Mouse (Mus musculus): ENCODE data around the gene Gm10644. TPM values are rescaled to one million over a fixed set of nuclear protein-coding genes. Genes with fewer than 3 reads are reported as not detected.

Gene Gm10644
- polyA plus RNA-seq, 1 experiment from 2014 or later = 0.86 TPM

- peak overlapping the region; percentile 66; the same call in 1 of the 2 replicates for H3K9ac ChIP-seq
Measured at GRCm38 (mm10) chr8:83956789-83957188, 1.8 kb upstream of the Gm10644 start.

DNA sequence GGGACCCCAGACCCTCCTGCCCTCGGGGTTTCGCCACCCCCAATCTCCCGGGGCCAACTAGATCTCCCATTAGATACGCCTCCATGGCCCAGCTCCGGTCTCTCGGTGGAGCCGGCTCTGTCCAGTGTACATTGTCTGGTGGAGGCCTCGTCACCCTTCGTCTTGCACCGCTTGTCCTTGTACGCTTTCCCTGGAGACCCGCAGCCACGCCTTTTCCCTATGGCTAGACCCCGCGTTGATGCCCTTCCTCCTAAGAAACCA is 883 bp upstream of the Gm10644 start:
- peak overlapping the region; percentile 79 for H3K4me3 ChIP-seq
- H3K4me2 ChIP-seq = peak overlapping the region; percentile 94
- peaks cover 19% of the 10 kb centered on the region for H3K4me1 ChIP-seq
- no peaks in the 10 kb centered on the region for H3K27me3 ChIP-seq
- under 1% methylated on average over 15 of the region's 15 CpGs for WGBS
- peak overlapping the region; percentile 66 for H3K9ac ChIP-seq
- 0 out of 2 replicates have a peak overlapping the region, but pooled peaks have one; percentile 7 for H3K27ac ChIP-seq
- no peaks in the 10 kb centered on the region for H3K9me3 ChIP-seq
- ATAC-seq (ENCODE audit: borderline replicate concordance, extremely low read depth, low FRiP score, low TSS enrichment) = no peak
- 0 out of 2 replicates have a peak, but pooled peaks cover 3% of the 10 kb centered on the region for H3K36me3 ChIP-seq

More at GRCm38 (mm10) chr8:83956789-83957188, 1.8 kb upstream of the Gm10644 start:
- H3K4me1 ChIP-seq = peaks cover 19% of the 10 kb centered on the region
- no peak for ATAC-seq (ENCODE audit: borderline replicate concordance, extremely low read depth, low FRiP score, low TSS enrichment)
- no peaks in the 10 kb centered on the region for H3K27me3 ChIP-seq
- H3K9me3 ChIP-seq = no peaks in the 10 kb centered on the region
- peak overlapping the region; percentile 94 for H3K4me2 ChIP-seq
- 0 out of 2 replicates have a peak, but pooled peaks cover 3% of the 10 kb centered on the region for H3K36me3 ChIP-seq
- H3K27ac ChIP-seq = no peak overlapping the region
- H3K4me3 ChIP-seq = peak overlapping the region; percentile 79
- 8% methylated on average over 1 of the region's 1 CpGs for WGBS

- peak overlapping the region; percentile 79 for H3K4me3 ChIP-seq
- H3K27me3 ChIP-seq = no peaks in the 10 kb centered on the region
- no peaks in the 10 kb centered on the region for H3K9me3 ChIP-seq
- peak overlapping the region; percentile 53 for H3K9ac ChIP-seq
- peaks cover 19% of the 10 kb centered on the region for H3K4me1 ChIP-seq
- 3% methylated on average over 14 of the region's 14 CpGs for WGBS
- peak overlapping the region; percentile 16 for H3K27ac ChIP-seq
- 0 out of 2 replicates have a peak, but pooled peaks cover 2% of the 10 kb centered on the region for H3K36me3 ChIP-seq
- H3K4me2 ChIP-seq = peak overlapping the region; percentile 70
- no peak for ATAC-seq (ENCODE audit: borderline replicate concordance, extremely low read depth, low FRiP score, low TSS enrichment)
Measured at GRCm38 (mm10) chr8:83954749-83955105, 278 bp downstream of the Gm10644 start.

GRCm38 (mm10) chr8:83945540-83945939 is 9.5 kb downstream of the Gm10644 start:
- Histone ChIP-seq H3K4me1 (no peaks in the 10 kb centered on the region), H3K4me3 (no peak overlapping the region), H3K27me3 (no peaks in the 10 kb centered on the region), H3K9me3 (no peaks in the 10 kb centered on the region), H3K4me2 (no peak overlapping the region), H3K36me3 (no peaks in the 10 kb centered on the region), H3K9ac (no peak overlapping the region), H3K27ac (no peak overlapping the region)
- WGBS = 53% methylated on average over 3 of the region's 3 CpGs
- ATAC-seq (ENCODE audit: borderline replicate concordance, extremely low read depth, low FRiP score, low TSS enrichment) = no peak

DNA sequence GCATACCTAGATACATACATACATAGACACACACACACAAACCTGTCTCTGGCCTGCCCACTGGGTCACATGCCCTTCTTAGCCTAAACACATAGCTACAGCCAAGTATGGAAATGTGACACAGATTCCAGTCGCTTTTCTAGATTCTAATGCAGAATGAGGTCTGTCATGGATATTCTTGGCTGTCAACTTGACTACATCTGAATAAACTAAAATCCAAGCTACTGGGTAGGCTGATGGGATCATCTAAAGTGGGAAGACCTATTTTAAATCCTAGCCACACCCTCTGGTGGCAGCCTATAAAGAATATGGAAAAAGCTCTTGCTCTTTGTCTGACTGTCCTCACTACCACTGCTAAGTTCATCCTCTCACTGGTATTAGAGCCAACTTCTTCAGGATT is 12.6 kb downstream of the Gm10644 start:
- Histone ChIP-seq H3K9ac (no peak overlapping the region), H3K4me1 (no peaks in the 10 kb centered on the region), H3K36me3 (peaks cover 20% of the 10 kb centered on the region), H3K27me3 (no peaks in the 10 kb centered on the region), H3K4me2 (no peak overlapping the region), H3K4me3 (no peak overlapping the region), H3K27ac (no peak overlapping the region), H3K9me3 (no peaks in the 10 kb centered on the region)
- no peak for ATAC-seq (ENCODE audit: borderline replicate concordance, extremely low read depth, low FRiP score, low TSS enrichment)
- 79% methylated on average over 1 of the region's 1 CpGs for WGBS

- no peaks in the 10 kb centered on the region for H3K9me3 ChIP-seq
- no peaks in the 10 kb centered on the region for H3K27me3 ChIP-seq
- no peak overlapping the region for H3K27ac ChIP-seq
- peaks cover 33% of the 10 kb centered on the region for H3K36me3 ChIP-seq
- no peak overlapping the region for H3K9ac ChIP-seq
- no peak for ATAC-seq (ENCODE audit: borderline replicate concordance, extremely low read depth, low FRiP score, low TSS enrichment)
- no peaks in the 10 kb centered on the region for H3K4me1 ChIP-seq
- H3K4me3 ChIP-seq = no peak overlapping the region
- H3K4me2 ChIP-seq = no peak overlapping the region
- WGBS = 81% methylated on average over 6 of the region's 6 CpGs
Measured at GRCm38 (mm10) chr8:83941066-83941677, 13.8 kb downstream of the Gm10644 start.

DNA sequence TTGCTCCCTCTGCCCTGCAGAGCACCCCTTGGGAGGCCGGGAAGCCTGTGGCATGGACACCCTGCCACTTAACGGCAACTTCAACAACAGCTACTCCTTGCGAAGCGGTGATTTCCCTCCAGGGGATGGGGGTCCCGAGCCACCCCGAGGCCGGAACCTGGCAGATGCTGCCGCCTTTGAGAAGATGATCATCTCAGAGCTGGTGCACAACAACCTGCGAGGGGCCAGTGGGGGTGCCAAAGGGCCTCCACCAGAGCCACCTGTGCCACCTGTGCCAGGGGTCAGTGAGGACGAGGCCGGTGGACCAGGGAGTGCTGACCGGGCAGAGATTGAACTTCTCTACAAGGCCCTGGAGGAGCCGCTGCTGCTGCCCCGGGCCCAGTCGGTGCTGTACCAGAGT is 16.7 kb downstream of the Gm10644 start:
- Histone ChIP-seq H3K4me2 (no peak overlapping the region), H3K4me3 (no peak overlapping the region), H3K4me1 (no peaks in the 10 kb centered on the region), H3K27me3 (no peaks in the 10 kb centered on the region), H3K9me3 (no peaks in the 10 kb centered on the region), H3K36me3 (peaks cover 61% of the 10 kb centered on the region), H3K27ac (no peak overlapping the region), H3K9ac (no peak overlapping the region)
- WGBS = 92% methylated on average over 15 of the region's 15 CpGs
- no peak for ATAC-seq (ENCODE audit: borderline replicate concordance, extremely low read depth, low FRiP score, low TSS enrichment)

DNA sequence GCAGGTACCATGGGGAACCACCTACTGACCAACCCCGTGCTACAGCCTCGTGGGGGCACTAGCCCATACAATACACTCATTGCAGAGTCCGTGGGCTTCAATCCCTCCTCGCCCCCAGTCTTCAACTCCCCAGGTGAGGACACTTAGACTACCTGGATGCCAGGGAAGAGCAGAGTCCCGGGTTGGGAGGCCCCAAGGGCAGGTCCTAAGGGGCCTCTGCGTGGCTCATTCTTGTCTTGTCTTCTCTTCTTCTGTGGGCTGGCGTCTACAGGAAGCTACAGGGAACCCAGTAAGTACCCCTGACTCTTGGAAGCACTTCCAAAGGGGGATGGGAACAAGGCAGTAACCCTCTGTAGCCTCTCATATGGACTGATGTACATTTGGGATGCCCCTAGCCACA is 17.4 kb downstream of the Gm10644 start:
- Histone ChIP-seq H3K4me1 (no peaks in the 10 kb centered on the region), H3K4me2 (no peak overlapping the region), H3K4me3 (no peak overlapping the region), H3K9me3 (no peaks in the 10 kb centered on the region), H3K9ac (no peak overlapping the region), H3K27me3 (no peaks in the 10 kb centered on the region), H3K36me3 (peaks cover 68% of the 10 kb centered on the region), H3K27ac (no peak overlapping the region)
- 89% methylated on average over 7 of the region's 7 CpGs for WGBS
- no peak for ATAC-seq (ENCODE audit: borderline replicate concordance, extremely low read depth, low FRiP score, low TSS enrichment)

GRCm38 (mm10) chr8:83935435-83935834 is 19.6 kb downstream of the Gm10644 start:
- H3K4me1 ChIP-seq = no peaks in the 10 kb centered on the region
- no peak overlapping the region for H3K4me2 ChIP-seq
- no peaks in the 10 kb centered on the region for H3K27me3 ChIP-seq
- peaks cover 89% of the 10 kb centered on the region for H3K36me3 ChIP-seq
- no peak overlapping the region for H3K27ac ChIP-seq
- no peak overlapping the region for H3K9ac ChIP-seq
- no peak for ATAC-seq (ENCODE audit: borderline replicate concordance, extremely low read depth, low FRiP score, low TSS enrichment)
- H3K9me3 ChIP-seq = no peaks in the 10 kb centered on the region
- no peak overlapping the region for H3K4me3 ChIP-seq
- WGBS = 87% methylated on average over 8 of the region's 8 CpGs

DNA sequence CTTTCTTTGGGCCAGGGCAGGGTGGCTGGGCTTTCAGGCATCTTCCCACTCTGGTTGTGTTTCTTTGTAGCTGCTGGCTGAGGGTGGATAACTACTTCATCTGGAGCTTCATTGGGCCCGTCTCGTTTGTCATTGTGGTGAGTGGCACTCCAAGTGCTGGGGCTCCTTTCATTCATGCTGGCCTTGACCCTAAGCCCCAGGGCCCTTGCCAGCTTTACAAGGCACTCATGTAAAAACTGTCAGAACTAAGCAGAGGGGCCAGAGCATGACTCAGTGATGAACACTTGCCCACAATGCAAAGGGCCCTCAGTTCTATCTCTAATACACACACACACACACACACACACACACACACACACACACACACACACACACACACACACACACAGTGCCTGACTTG is 20.0 kb downstream of the Gm10644 start:
- peaks cover 90% of the 10 kb centered on the region for H3K36me3 ChIP-seq
- no peak overlapping the region for H3K4me3 ChIP-seq

DNA sequence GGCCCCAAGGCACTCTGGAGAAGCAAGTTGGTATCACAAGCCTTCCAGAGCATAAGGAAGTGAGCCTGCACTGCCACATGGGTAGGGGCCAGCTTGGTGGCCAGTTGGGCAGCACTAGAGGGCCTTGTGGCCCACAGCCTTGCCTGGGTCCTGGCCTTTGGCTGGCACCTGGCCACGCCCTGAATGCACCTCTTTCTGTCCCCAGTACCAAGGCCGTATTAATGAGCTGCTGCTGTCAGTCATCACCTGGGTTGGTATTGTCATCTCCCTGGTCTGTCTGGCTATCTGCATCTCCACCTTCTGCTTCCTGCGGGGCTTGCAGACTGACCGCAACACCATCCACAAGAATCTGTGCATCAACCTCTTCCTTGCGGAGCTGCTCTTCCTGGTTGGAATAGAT is 20.8 kb downstream of the Gm10644 start:
- no peaks in the 10 kb centered on the region for H3K4me1 ChIP-seq

More for the DNA sequence above, 20.0 kb downstream of the Gm10644 start:
- Histone ChIP-seq H3K27ac (no peak overlapping the region), H3K9me3 (no peaks in the 10 kb centered on the region), H3K9ac (no peak overlapping the region), H3K27me3 (no peaks in the 10 kb centered on the region), H3K4me1 (no peaks in the 10 kb centered on the region), H3K4me2 (no peak overlapping the region)
- ATAC-seq (ENCODE audit: borderline replicate concordance, extremely low read depth, low FRiP score, low TSS enrichment) = no peak
- 85% methylated on average over 2 of the region's 2 CpGs for WGBS

DNA sequence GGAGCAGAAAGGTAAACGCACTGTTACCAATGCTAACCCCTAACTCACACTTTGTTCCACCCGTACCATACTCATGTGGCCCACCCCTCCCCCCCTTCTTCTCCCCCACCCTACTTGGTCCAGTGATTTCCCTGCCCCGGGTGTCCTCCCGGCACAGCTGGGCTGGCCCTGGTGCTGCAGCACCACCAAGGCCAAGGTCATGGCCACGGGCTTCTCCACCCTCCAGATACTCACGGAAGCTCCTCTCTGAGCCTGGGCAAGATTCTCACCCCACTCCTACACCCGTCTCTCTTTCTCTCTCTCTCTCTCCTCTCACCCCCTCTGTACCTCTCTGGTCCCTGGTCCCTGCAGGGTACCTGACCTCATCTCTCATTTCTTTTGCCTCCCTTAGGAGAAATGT is 28.7 kb downstream of the Gm10644 start:
- 41% methylated on average over 7 of the region's 7 CpGs for WGBS
- Histone ChIP-seq H3K9me3 (no peaks in the 10 kb centered on the region), H3K27ac (no peak overlapping the region), H3K9ac (no peak overlapping the region), H3K4me1 (no peaks in the 10 kb centered on the region), H3K27me3 (no peaks in the 10 kb centered on the region), H3K36me3 (peaks cover 51% of the 10 kb centered on the region), H3K4me3 (no peak overlapping the region), H3K4me2 (no peak overlapping the region)
- no peak for ATAC-seq (ENCODE audit: borderline replicate concordance, extremely low read depth, low FRiP score, low TSS enrichment)

More for the DNA sequence above, 20.8 kb downstream of the Gm10644 start:
- H3K4me2 ChIP-seq = no peak overlapping the region
- ATAC-seq (ENCODE audit: borderline replicate concordance, extremely low read depth, low FRiP score, low TSS enrichment) = no peak
- 78% methylated on average over 5 of the region's 5 CpGs for WGBS
- no peak overlapping the region for H3K4me3 ChIP-seq
- no peak overlapping the region for H3K9ac ChIP-seq
- H3K27ac ChIP-seq = no peak overlapping the region
- no peaks in the 10 kb centered on the region for H3K27me3 ChIP-seq
- peaks cover 97% of the 10 kb centered on the region for H3K36me3 ChIP-seq
- H3K9me3 ChIP-seq = no peaks in the 10 kb centered on the region

DNA sequence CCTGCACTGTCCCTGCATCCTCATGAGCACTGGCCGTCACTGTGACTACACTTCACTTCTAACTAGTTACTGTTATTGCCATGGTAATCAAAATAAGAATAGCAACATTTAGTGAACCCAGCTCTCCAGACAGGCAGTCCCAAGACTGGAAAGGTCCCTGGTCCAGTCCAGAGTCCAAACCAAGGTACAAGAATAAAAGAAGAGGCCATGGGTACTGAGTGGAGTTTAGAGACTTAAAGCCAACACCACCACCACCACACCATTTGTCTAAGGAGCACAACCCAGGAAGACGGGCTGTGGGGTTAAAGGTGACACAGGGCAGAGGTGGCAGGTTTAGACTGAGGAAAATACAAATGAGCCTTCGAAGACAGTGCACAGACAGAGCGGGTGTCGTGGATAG is 30.4 kb downstream of the Gm10644 start:
- no peak for ATAC-seq (ENCODE audit: borderline replicate concordance, extremely low read depth, low FRiP score, low TSS enrichment)
- WGBS = 73% methylated on average over 5 of the region's 5 CpGs
- Histone ChIP-seq H3K27ac (no peak overlapping the region), H3K9me3 (no peaks in the 10 kb centered on the region), H3K4me3 (no peak overlapping the region), H3K9ac (no peak overlapping the region), H3K36me3 (peaks cover 45% of the 10 kb centered on the region), H3K27me3 (no peaks in the 10 kb centered on the region), H3K4me2 (no peak overlapping the region), H3K4me1 (no peaks in the 10 kb centered on the region)
